Mouse (Mus musculus): Measurements from ENCODE around the gene Sult6b2.

Sult6b2 gene

DNA sequence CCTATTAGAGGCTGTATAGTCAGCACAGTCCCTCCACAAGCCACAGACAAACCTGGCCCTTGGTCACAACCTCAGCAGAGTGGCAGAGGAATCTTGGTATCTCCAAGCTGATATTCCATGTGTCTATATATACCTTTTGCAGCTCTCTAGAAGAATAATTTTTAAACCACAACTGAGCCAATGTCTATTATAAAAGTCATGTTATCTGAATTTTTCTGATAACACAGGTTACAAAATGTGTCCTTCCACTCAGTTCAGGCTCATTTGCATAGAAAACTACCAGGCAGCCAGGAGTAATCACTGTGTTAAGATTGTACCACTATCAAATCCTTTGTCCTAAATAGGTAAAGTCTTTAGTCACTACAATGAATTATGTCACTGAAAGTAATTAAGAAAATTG is at the start of gene Sult6b2:
Sult6b2 (minus strand) TSS at position 101 of the 400 bp plus-strand sequence.
- no peak for DNase-seq (ENCODE audit: low spot score in 2 of 2)

DNA sequence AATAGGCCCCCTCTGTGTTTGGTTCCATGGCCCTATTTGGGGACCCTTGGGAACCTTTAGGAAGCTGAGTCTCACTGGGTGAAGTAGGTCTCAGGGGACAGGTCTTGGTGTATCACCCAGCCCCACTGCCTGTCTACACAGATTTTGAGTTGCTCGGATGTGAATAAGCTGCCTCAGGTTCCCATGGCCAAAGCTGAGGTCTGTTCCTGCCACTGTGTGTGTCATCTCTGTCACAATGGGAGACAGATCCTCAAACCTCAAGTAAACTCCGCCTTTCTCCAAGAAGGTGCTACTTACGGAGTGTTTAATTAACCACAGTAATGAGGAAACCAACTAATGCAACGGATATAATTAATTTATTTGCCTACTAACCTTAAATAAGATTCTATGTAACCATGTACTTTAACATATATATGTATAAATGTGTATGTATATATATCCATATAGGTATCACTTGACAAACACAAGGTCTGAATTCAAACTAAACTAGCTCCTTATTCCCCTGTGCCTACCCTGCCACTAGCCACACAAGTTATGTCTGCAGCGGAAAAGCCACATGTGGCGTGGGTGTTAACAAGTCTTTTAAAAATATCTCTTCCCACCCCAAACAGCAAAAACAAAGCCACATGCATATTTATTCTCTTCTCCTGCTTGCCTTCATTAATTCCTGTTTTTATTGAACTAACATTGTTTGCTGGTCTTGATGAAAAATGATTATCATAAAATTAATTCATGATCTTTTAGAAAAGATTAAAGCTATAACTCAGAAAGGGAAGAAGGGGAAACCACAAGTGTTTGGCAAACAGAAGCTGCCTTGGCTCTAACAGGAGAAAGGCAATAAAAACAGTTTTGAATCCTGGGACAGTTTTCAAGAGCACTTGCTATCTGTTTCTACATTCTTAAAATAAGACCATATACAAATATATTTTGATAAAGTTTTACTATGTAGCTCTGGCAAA is 48.4 kb upstream of the Sult6b2 start:
- DNase-seq (ENCODE audit: low spot score in 2 of 2) = no peak

DNA sequence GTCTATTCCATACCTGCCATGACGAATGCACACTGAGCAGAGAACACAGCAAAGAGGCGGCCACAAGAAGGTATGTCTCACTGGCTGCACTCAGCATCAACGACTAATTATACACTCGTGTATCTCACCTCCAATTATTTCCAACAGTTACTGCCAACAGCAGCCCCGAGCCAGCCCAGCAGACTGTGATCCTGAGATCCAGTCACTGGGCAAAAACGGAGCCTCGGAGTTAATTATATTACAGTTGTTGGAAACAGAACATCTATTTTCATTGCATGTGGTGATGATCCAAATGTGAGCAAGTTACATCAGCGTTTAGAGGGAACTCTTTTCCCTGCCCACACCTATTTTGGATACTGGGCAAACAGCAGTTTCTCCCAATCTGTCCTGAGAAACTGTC is 46.1 kb upstream of the Sult6b2 start:
- no peak for DNase-seq (ENCODE audit: low spot score in 2 of 2)

DNA sequence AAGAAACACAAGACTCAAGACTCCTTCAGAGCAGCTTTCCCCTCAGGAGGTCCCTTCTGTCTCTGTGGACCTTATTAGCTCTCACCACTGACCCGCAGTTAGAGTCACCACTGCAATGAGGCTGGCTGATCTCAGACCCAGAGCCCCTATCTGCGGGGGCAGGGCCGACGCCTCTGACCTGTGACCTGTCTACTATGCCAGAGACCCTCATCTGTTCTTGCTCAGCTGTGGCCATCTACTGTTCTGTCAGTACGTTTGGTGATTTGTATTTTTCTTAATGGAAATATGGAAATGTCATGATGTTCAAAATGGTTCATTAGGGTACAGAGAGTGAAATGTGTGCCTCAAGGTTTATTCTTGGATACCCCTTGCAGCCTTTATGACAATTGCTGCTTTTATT is 45.0 kb upstream of the Sult6b2 start:
- DNase-seq (ENCODE audit: low spot score in 2 of 2) = no peak

DNA sequence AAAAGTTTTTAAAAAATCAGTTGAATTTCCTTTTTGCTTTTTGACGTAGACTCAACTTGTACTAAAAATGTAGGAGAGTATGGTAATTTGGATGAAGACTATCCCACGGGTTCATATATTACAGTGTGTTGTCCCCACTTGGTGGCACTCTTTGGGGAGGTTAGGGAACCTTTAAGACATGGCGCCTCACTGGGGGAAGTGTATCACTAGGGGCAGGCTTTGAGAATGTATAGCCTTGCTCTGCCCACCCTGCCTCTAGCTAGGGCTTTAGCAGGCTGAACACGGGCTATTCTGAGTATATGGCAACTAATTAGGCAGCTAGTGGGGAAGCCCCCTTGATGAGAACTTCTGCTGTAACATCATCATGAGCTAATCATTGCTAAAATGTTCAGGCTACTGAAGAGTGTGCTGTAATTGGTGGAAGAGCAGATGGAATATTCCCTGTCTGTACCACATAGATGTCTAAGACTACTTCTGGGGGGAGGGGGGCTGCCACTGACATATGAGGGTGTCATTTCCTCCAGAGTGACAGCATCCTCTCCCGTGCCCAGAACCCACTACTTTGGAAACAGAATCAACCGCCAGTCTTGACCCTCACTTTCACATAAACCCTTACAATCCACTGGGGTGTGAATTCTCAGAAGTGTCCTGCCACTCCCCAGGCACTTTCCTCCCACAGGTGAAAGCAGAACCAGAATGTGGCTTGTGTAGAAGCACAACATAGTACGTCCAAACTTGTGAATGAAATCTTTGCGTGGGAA is 43.8 kb upstream of the Sult6b2 start:
- DNase-seq (ENCODE audit: low spot score in 2 of 2) = peak; percentile 13 to 26

DNA sequence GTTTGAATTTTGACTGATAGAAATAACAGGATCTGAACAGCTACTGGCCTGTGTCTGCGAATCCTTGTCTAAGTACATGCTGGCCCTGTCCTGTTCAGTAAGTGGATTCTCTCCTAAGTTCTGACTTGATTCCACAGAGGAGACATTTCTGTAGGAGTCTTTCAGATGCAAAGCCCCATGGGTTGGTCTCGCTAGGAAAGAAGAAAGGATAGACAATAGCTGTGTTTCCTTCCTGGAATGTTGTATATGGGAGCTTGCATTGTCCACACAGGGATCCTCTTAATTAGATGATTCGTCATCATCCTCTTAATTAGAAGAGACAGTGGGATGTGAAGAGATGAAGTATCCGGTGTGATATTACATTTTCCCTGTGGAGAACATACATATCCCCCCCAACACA is 42.6 kb upstream of the Sult6b2 start:
- no peak for DNase-seq (ENCODE audit: low spot score in 2 of 2)

DNA sequence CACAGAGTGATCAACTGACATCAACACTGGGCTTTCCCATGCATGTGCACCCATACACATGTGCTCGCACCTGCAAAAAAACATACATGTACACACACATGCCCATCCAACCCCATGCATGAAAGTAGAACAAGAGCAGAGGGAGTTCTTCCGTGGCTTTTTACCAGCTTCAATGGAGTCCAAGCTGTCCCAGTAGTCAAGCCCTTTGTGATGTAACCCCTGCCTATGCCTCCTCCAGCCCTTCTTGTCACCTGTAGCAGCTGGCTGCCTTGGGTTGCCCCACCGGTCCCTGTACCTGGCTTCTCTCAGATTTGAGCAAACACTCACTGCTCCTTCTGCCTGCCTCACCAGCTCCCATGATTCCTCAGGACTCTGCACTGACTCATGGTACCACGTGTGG is 40.8 kb upstream of the Sult6b2 start:
- no peak for DNase-seq (ENCODE audit: low spot score in 2 of 2)

DNA sequence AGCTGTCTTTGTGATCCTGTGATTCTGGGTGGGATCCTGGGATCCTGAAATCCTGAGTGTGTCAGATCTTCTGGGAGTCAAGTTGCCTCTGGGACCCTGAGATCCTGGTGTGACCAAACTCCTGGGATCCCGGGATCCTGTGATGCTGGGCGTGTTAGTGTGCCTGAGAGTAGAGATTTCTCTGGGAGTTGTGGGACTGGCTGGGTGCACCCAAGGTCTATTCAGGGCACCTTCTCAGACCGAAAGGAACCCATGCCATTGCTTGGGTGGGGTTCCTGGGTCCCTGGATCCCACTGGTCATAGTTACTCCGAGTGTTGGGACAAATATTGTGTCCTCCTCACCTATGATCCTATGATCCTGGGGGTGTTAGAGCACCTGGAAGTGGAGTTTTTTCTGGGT is 39.8 kb upstream of the Sult6b2 start:
- DNase-seq (ENCODE audit: low spot score in 2 of 2) = no peak

DNA sequence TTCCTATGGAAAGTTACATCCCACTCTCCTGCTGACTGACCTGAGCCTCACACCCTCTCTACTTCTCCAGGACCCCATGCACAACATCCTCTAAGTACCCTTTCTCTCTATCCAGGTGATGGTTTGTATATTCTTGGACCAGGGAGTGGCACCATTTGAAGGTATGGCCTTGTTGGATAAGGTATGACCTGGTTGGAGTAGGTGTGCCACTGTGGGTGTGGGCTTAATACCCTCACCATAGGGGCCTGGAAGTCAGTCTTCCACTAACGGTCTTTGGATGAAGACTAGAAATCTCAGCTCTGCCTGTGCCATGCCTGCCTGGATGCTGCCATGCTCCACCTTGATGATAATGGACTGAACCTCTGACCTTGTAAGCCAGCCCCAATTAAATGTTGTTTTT is 34.2 kb upstream of the Sult6b2 start:
- no peak for DNase-seq (ENCODE audit: low spot score in 2 of 2)

DNA sequence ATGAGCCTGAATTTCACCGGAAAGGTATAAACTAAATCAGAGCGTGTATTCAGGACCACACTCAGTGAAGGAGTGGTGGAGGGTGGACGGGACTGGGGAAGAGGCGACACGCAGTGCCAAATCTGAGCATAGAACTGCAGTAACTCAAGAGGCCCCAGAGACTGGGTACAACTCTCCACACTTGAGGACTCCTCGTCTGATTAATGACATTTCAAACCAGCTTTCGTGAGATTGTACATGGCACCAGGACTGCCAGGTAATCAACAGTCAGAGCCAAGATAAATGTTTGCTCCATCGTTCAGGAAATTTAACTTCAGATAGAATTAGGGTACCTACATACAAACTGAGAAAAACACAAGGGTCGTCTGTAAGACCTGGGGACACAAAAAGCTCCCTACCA is 33.0 kb upstream of the Sult6b2 start:
- no peak for DNase-seq (ENCODE audit: low spot score in 2 of 2)

DNA sequence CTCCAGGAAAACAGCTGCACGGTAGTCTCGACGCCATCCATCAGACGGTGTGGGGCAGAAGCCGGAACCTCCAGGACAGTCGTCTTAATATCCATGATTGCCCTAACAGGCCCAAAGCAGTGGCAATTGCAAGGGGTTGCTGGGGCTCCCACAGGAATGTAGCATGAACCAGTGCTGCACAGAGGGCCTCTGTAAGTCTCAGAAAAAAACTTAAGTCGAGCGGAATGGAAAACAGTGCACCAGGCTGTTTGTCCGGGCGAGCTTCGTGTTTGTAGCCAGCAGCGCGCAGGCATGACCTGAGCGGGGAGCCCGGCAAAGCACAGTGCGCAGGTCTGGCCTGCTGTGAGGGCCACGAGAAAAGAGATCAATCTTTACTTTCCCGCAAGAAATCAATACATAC is 31.4 kb upstream of the Sult6b2 start:
- DNase-seq (ENCODE audit: low spot score in 2 of 2) = no peak

DNA sequence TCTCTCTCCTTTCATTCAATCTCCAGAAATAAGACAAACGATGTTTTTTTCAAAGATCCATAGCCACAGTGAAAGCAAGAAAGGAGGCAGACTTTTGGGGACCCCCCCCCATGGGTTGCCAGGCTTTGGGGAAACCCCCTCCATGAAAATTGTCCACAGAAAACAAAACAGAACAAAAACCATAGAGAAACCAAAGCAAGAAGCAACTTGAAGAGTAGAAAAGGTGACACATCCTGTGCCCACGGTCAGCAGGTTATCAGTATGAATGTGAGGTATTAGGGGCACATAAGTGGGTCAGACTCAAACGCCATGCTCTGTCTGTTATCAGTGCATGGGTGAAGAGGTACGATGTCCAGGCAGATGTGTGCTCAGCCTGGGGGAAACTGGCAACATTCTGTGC is 30.6 kb upstream of the Sult6b2 start:
- no peak for DNase-seq (ENCODE audit: low spot score in 2 of 2)

DNA sequence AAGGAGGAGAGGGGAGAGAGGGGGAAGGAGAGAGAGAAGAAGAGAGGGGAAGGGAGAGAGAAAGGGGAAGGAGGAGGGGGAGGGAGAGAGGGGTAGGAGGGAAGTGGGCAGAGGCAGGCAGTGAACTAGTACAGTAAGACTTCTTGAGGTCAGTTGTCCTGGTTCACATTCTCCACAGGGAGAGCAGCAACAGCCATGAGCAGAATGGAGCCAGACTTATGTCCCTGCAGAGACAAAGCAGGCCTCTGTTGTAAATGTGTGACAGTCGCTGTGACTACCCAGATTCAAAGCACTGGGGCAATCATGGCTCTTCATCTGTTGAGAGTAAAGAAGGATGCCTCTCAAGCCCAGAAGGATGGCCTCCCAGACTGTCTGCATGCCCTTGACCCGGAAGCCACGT is 27.4 kb upstream of the Sult6b2 start:
- no peak for DNase-seq (ENCODE audit: low spot score in 2 of 2)

DNA sequence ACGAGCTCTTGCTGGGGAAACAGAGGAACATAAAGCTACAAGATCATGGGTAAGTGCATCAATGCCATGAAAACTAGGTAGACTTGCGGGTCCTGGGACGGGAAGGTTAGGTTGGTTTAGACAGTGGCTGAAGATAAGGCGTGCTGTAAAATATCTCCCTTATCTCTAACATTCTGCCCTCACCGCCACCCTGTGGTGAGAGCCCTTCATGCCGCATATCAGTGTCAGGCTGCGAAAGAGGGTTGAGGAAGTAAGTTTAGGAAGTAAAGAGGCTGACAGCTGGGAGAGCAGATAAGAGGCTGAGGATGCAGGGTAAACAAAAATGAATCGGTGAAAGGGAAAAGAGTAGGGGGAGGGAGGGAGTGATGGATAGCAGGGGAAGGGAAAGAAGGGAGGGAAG is 26.9 kb upstream of the Sult6b2 start:
- DNase-seq (ENCODE audit: low spot score in 2 of 2) = peak; percentile 28 to 57

DNA sequence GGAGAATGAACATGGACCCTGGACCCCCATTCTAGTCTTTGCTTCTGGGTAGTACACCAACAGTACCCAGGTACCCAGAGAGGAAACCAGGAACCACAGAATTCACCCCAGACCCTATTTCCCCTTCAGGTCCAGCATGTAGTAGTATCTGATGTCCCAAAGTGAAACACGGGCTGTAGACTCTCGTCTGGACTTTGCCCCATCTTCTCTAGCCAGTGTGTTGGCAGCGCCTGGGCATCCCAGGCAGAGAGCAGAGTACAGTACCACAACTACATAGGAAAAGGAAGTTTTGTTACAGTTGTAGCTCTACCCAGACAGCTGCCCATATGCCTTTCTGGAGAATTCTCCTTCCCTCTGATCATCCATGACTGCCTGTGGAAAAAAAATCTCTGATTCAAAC is 25.9 kb upstream of the Sult6b2 start:
- DNase-seq (ENCODE audit: low spot score in 2 of 2) = no peak

DNA sequence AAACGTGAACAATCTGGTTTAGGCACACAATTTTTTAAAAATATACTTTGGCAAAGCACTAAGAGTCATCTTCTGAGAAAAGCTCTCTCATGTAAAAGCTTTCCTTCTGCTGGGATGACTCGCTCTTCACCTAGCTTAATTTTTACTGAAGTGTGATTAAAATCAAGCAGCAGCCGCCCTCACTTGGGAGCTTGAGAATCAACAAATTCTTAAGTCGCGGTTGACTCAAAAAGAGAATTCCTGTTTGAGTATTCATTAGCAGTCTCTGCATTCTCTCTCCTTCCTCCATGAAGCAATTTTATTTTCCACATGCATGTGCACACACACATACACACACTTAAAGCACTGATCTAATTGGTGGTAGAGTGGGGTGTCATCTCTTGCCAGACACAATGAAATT is 21.1 kb upstream of the Sult6b2 start:
- DNase-seq (ENCODE audit: low spot score in 2 of 2) = no peak

DNA sequence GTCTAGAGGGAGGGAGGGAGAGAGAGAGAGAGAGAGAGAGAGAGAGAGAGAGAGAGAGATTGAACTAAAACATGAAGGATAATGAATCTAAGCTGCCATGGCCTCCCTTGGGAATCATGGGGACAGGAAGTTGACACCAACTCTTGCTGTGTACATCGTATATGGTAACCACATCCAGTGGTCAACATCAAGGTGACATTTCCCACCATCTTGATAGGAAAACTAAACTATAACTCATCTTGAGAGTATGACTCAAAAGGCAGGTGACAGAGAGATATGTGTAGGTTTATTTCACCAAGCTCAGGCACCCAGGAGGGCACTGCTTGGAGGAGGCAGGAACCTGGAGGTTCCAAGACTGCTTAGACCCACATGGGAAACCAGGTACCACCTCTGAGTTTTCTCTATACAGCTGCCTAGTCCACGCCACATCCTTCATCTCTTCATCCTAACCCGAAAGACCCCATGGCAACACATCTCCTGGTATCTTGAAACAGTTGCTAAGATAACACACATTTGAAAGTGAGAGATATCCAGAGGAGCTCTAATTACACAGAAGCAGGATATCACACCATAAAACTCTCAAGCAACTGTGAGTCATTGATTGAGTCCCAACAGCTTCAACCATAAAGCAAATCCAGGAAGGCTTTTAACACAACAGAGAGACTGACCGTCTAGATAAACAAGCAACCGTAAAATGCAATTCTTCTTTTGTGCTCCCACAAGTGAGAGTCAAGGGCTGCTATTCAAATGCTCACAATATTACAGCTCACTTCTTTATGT is 18.9 kb upstream of the Sult6b2 start:
- DNase-seq (ENCODE audit: low spot score in 2 of 2) = no peak

DNA sequence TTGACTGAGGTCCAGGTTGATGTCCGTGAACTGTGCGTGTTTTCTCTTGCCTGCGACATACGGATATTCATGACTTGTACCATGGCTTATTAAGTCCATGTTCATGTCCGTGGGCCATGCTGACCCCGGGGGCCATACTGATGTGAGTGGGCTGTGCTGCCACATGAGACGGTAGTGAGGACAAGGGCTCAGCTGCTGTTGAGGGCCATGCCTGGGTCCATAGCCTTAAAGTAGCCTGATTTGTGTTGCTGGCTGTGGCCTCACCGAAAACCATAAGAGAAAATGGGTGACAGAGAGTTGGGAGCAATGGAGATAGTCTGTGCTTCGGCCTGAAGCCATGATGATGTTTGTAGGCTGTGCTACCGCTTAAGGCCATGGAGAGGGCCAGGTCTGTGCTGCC is 14.0 kb upstream of the Sult6b2 start:
- DNase-seq (ENCODE audit: low spot score in 2 of 2) = no peak

DNA sequence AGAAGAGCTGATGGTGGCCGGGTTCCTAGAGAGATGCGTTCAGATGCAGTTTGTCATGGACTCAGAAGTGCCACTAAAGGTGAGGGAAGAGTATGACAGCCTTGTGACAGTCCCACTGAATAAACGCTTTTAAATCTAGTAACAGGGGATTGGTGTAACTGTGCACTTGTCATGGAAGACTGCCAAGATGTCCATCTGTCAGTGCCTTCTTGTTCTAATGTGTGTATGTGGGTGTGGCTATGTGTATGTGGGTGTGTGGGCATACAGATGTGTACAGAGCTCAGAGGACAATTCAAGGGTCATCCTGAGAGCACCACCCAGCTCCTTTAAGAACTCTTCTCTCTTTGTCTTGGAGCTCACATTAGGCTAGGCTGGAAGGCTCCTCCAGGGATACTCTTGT is 11.2 kb upstream of the Sult6b2 start:
- DNase-seq (ENCODE audit: low spot score in 2 of 2) = no peak

DNA sequence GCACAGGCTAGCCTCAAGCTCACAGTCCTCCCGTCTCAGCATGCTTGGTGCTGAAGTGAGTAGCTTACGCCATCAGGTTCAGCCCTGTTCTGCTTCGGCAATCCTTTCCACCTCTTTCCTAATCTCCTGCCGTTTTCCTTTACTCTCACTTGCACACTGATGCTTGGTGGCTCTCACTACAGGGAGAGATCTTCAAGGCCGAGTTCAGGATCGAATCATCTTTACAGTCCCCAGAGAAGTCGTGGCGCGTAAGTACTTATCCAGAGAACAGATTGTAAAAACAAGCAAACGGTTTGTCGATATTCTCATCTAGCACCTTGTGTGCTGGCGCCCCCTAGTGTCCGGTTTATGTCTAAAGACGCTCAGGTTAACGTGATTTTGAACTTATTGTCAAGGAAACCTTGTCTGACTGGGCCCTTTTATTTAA is 10.2 kb upstream of the Sult6b2 start:
- peak; percentile 72 to 93 for DNase-seq (ENCODE audit: low spot score in 2 of 2)

DNA sequence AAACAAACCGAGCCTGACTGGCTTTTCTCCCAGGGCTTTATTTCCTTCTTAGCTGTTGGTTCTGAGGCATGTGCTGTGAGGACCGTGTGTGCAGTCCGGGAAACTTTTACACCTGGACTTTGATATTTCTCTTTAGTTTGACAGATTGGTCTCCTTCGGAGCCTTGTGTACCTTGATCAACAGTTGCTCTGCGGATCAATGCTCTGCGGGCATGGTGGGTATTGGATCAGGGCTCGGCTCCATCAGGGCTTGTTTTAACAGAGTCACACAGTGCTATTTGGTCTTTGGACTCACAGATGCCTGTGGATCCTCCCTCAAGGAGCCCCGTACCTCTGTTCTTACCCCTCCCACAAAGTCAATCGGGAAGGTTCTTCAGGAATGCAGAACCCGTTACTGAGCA is 9.7 kb upstream of the Sult6b2 start:
- no peak for DNase-seq (ENCODE audit: low spot score in 2 of 2)

DNA sequence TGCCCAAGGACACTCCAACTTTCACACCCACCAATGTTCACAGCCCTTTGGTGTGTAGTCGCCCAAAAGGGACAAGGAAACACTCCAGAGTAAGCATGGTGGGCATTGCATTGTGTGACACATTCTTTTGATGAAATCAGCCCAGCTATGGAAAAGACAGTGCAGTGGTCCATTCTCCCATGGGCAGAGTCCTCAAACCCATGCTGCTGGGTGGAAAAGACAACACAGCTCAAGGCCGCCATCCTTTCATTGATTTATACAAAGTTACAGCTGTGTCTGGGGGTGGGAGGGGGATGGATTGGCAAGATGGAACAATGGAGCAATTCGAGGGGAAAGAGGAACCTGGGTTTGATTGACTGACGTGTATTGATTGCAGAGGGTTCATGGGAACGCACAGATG is 8.7 kb upstream of the Sult6b2 start:
- no peak for DNase-seq (ENCODE audit: low spot score in 2 of 2)
